Mouse (Mus musculus) heart, postnatal 25 days (tissue): ENCODE results near the gene Ugt3a1. TPM values are rescaled to one million over a fixed set of nuclear protein-coding genes. Genes with fewer than 3 reads are reported as not detected.
"Not testable (repeated sequence)": the region's sequence is repeated elsewhere in the genome, so short reads cannot be mapped to it uniquely, and the experiment has no call there.

ENCODE experiments used
- DNase-seq: peaks from one replicate; pipeline ENCODE4 v3.0.0; 2022; ENCODE audit warnings: low spot score
- intact Hi-C: fragments of 180-260 bp; cut with DNase I; formaldehyde crosslinking; loops from one replicate; pipeline ENCODE4 v1.15.1; 2025
- total RNA-seq, 2 experiments: library from RNA; stranded (reverse); gene quantifications; 2 replicates each; pipeline ENCODE4 v1.2.3; 2021

Ugt3a1 gene
- not detected for total RNA-seq

- intact Hi-C loops: no loop called here
Measured at GRCm38 (mm10) chr15:9276838-9277295, at the start of gene Ugt3a1. Ugt3a1 (plus strand) TSS chr15:9276888.

GRCm38 (mm10) chr15:9230917-9231316 lies 45.8 kb upstream of the Ugt3a1 start:
- intact Hi-C loops: not testable (repeated sequence)

More at GRCm38 (mm10) chr15:9276838-9277295, at the start of gene Ugt3a1:
- DNase-seq: no peak

GRCm38 (mm10) chr15:9246345-9246744 lies 30.3 kb upstream of the Ugt3a1 start:
- intact Hi-C loops: no loop called here
- no peak for DNase-seq

More at GRCm38 (mm10) chr15:9230917-9231316, 45.8 kb upstream of the Ugt3a1 start:
- not testable (repeated sequence) for DNase-seq

GRCm38 (mm10) chr15:9252891-9253290 lies 23.8 kb upstream of the Ugt3a1 start:
- DNase-seq: no peak
- intact Hi-C loops: no loop called here

- intact Hi-C loops: no loop called here
Measured at GRCm38 (mm10) chr15:9260621-9261020, 16.1 kb upstream of the Ugt3a1 start.

GRCm38 (mm10) chr15:9271876-9272275 lies 4.8 kb upstream of the Ugt3a1 start:
- DNase-seq: no peak
- intact Hi-C loops: no loop called here

More at GRCm38 (mm10) chr15:9260621-9261020, 16.1 kb upstream of the Ugt3a1 start:
- DNase-seq: no peak

- DNase-seq: no peak
- intact Hi-C loops: no loop called here
Measured at GRCm38 (mm10) chr15:9279026-9279425, 2.3 kb downstream of the Ugt3a1 start.

GRCm38 (mm10) chr15:9279596-9279995 lies 2.9 kb downstream of the Ugt3a1 start:
- intact Hi-C loops: no loop called here
- DNase-seq: no peak

GRCm38 (mm10) chr15:9283165-9283564 lies 6.5 kb downstream of the Ugt3a1 start:
- intact Hi-C loops: no loop called here
- DNase-seq: no peak

GRCm38 (mm10) chr15:9289660-9290059 lies 13.0 kb downstream of the Ugt3a1 start:
- intact Hi-C loops: no loop called here
- no peak for DNase-seq

GRCm38 (mm10) chr15:9305978-9306692 lies 29.4 kb downstream of the Ugt3a1 start:
- no peak for DNase-seq
- intact Hi-C loops: no loop called here

GRCm38 (mm10) chr15:9334596-9334995 lies 57.9 kb downstream of the Ugt3a1 start:
- DNase-seq: no peak
- intact Hi-C loops: no loop called here

GRCm38 (mm10) chr15:9335341-9335740 lies 58.7 kb downstream of the Ugt3a1 start, which contains the start of gene Ugt3a2:
Ugt3a2 (plus strand) TSS chr15:9335550.
- no peak for DNase-seq
- intact Hi-C loops: no loop called here

GRCm38 (mm10) chr15:9336616-9337015 lies 59.9 kb downstream of the Ugt3a1 start:
- no peak for DNase-seq
- intact Hi-C loops: loop anchor here (2.0 kb wide), 1 partner anchor 52 kb away; no protein-coding TSS in a partner anchor

- no peak for DNase-seq
- intact Hi-C loops: loop anchor here (2.0 kb wide), 1 partner anchor 52 kb away; no protein-coding TSS in a partner anchor
Measured at GRCm38 (mm10) chr15:9337021-9337420, 60.3 kb downstream of the Ugt3a1 start.

GRCm38 (mm10) chr15:9348739-9349138 lies 72.1 kb downstream of the Ugt3a1 start:
- intact Hi-C loops: no loop called here
- no peak for DNase-seq

- intact Hi-C loops: no loop called here
- DNase-seq: no peak
Measured at GRCm38 (mm10) chr15:9362801-9363200, 86.1 kb downstream of the Ugt3a1 start.

Other genes with a start within 250 kb of the Ugt3a1 start
- 10 to 100 TPM; 53.9 to 54.1 TPM for gene Nadk2, start 205.6 kb upstream of the Ugt3a1 start, total RNA-seq
- gene Lmbrd2, start 136.3 kb upstream of the Ugt3a1 start, total RNA-seq: 10 to 100 TPM; 10.8 to 12.7 TPM
- 1 to 10 TPM in 1 of 2 experiments, under 1 TPM in 1; 0.88 to 1.3 TPM for gene Skp2, start 121.5 kb upstream of the Ugt3a1 start, total RNA-seq
- gene Ugt3a2, start 58.7 kb downstream of the Ugt3a1 start, total RNA-seq: not detected
- gene Capsl, start 159.1 kb downstream of the Ugt3a1 start, total RNA-seq: not detected